Mouse (Mus musculus): ENCODE measurements around the gene Rab5a. TPM values are rescaled to one million over a fixed set of nuclear protein-coding genes. Genes with fewer than 3 reads are reported as not detected.

The Rab5a gene
- 64.7 and 70.8 TPM in 2 replicates for polyA plus RNA-seq (2015; fragmentation: Nextera tagmentation; extraction: Ambion mirVana)

- ATAC-seq (replicated peaks; ENCODE audit: insufficient number of reproducible peaks, insufficient read depth, low FRiP score, low read depth), result peak; percentile 96
- Histone ChIP-seq H3K4me3 (peak within 1 kb of the TSS; percentile 86), H3K4me1 (replicated peaks) (peaks cover 16% of the 10 kb centered on the region), H3K36me3 (peaks cover under 1% of the 10 kb centered on the region; the same call in 1 of the 2 replicates), H3K4me2 (peak within 1 kb of the TSS; percentile 76), H3K9ac (peak within 1 kb of the TSS; percentile 83), H3K9me3 (replicated peaks) (no peaks in the 10 kb centered on the region), H3K27me3 (no peaks in the 10 kb centered on the region), H3K27ac (peak within 1 kb of the TSS; percentile 96)
- WGBS, result under 1% methylated on average over 60 of the region's 82 CpGs
Observed at GRCm38 (mm10) chr17:53478858-53479603, at the start of gene Rab5a. Rab5a (plus strand) TSS chr17:53479234.

GRCm38 (mm10) chr17:53456152-53456551, 22.9 kb upstream of the Rab5a start:
- ATAC-seq (replicated peaks; ENCODE audit: insufficient number of reproducible peaks, insufficient read depth, low FRiP score, low read depth), result no peak
- Histone ChIP-seq H3K9ac (no peak overlapping the region), H3K4me2 (no peak overlapping the region), H3K27ac (no peak overlapping the region), H3K4me3 (no peak overlapping the region), H3K4me1 (replicated peaks) (no peaks in the 10 kb centered on the region), H3K9me3 (replicated peaks) (no peaks in the 10 kb centered on the region), H3K36me3 (no peaks in the 10 kb centered on the region), H3K27me3 (no peaks in the 10 kb centered on the region)
- WGBS, result 83% methylated on average over 2 of the region's 2 CpGs

GRCm38 (mm10) chr17:53456742-53457141, 22.3 kb upstream of the Rab5a start:
- Histone ChIP-seq H3K4me3 (no peak overlapping the region), H3K27me3 (no peaks in the 10 kb centered on the region), H3K27ac (no peak overlapping the region), H3K4me1 (replicated peaks) (no peaks in the 10 kb centered on the region), H3K9me3 (replicated peaks) (no peaks in the 10 kb centered on the region), H3K4me2 (no peak overlapping the region), H3K9ac (no peak overlapping the region), H3K36me3 (no peaks in the 10 kb centered on the region)
- no peak for ATAC-seq (replicated peaks; ENCODE audit: insufficient number of reproducible peaks, insufficient read depth, low FRiP score, low read depth)
- 44% methylated on average over 1 of the region's 1 CpGs for WGBS

GRCm38 (mm10) chr17:53462603-53463495, 16.2 kb upstream of the Rab5a start, which contains the start of gene Efhb:
Efhb (minus strand) TSS chr17:53463321.
- ATAC-seq (replicated peaks; ENCODE audit: insufficient number of reproducible peaks, insufficient read depth, low FRiP score, low read depth), result peak; percentile 91
- 21% methylated on average over 26 of the region's 26 CpGs for WGBS
- Histone ChIP-seq H3K4me2 (peak within 1 kb of the TSS; percentile 64), H3K36me3 (no peaks in the 10 kb centered on the region), H3K9me3 (replicated peaks) (no peaks in the 10 kb centered on the region), H3K9ac (peak within 1 kb of the TSS; percentile 16), H3K27ac (no peak within 1 kb of the TSS), H3K4me3 (peak within 1 kb of the TSS; percentile 46), H3K27me3 (no peaks in the 10 kb centered on the region), H3K4me1 (replicated peaks) (0 out of 2 replicates have a peak, but pooled peaks cover 4% of the 10 kb centered on the region)

- Histone ChIP-seq H3K4me1 (replicated peaks) (0 out of 2 replicates have a peak, but pooled peaks cover 4% of the 10 kb centered on the region), H3K9ac (0 out of 2 replicates have a peak overlapping the region, but pooled peaks have one; percentile 4), H3K27ac (no peak overlapping the region), H3K9me3 (replicated peaks) (no peaks in the 10 kb centered on the region), H3K36me3 (no peaks in the 10 kb centered on the region), H3K27me3 (no peaks in the 10 kb centered on the region), H3K4me2 (peak overlapping the region; percentile 64), H3K4me3 (peak overlapping the region; percentile 46)
- no peak for ATAC-seq (replicated peaks; ENCODE audit: insufficient number of reproducible peaks, insufficient read depth, low FRiP score, low read depth)
- WGBS, result 20% methylated on average over 7 of the region's 9 CpGs
Observed at GRCm38 (mm10) chr17:53463496-53463840, 15.6 kb upstream of the Rab5a start.

- ATAC-seq (replicated peaks; ENCODE audit: insufficient number of reproducible peaks, insufficient read depth, low FRiP score, low read depth), result no peak
- no peaks in the 10 kb centered on the region for H3K27me3 ChIP-seq
- H3K27ac ChIP-seq, result no peak overlapping the region
- H3K4me3 ChIP-seq, result no peak overlapping the region
- H3K9ac ChIP-seq, result no peak overlapping the region
- 0 out of 2 replicates have a peak, but pooled peaks cover 4% of the 10 kb centered on the region for H3K4me1 ChIP-seq (replicated peaks)
- no peak overlapping the region for H3K4me2 ChIP-seq
- WGBS, result 51% methylated on average over 4 of the region's 4 CpGs
- no peaks in the 10 kb centered on the region for H3K36me3 ChIP-seq
- H3K9me3 ChIP-seq (replicated peaks), result no peaks in the 10 kb centered on the region
Observed at GRCm38 (mm10) chr17:53465569-53465968, 13.5 kb upstream of the Rab5a start.

GRCm38 (mm10) chr17:53468697-53469096, 10.3 kb upstream of the Rab5a start:
- no peak for ATAC-seq (replicated peaks; ENCODE audit: insufficient number of reproducible peaks, insufficient read depth, low FRiP score, low read depth)
- Histone ChIP-seq H3K4me1 (replicated peaks) (no peaks in the 10 kb centered on the region), H3K9ac (no peak overlapping the region)

GRCm38 (mm10) chr17:53478066-53478857, 772 bp upstream of the Rab5a start:
- peak overlapping the region; percentile 96 for H3K27ac ChIP-seq
- H3K36me3 ChIP-seq, result no peaks in the 10 kb centered on the region
- peak overlapping the region; percentile 70 for H3K9ac ChIP-seq
- ATAC-seq (replicated peaks; ENCODE audit: insufficient number of reproducible peaks, insufficient read depth, low FRiP score, low read depth), result no peak
- H3K27me3 ChIP-seq, result no peaks in the 10 kb centered on the region
- H3K4me3 ChIP-seq, result peak overlapping the region; percentile 86
- 5% methylated on average over 15 of the region's 15 CpGs for WGBS
- peak overlapping the region; percentile 68 for H3K4me2 ChIP-seq
- peaks cover 16% of the 10 kb centered on the region for H3K4me1 ChIP-seq (replicated peaks)
- H3K9me3 ChIP-seq (replicated peaks), result no peaks in the 10 kb centered on the region

More at GRCm38 (mm10) chr17:53468697-53469096, 10.3 kb upstream of the Rab5a start:
- Histone ChIP-seq H3K27ac (no peak overlapping the region), H3K4me2 (no peak overlapping the region), H3K27me3 (no peaks in the 10 kb centered on the region), H3K36me3 (no peaks in the 10 kb centered on the region), H3K9me3 (replicated peaks) (no peaks in the 10 kb centered on the region), H3K4me3 (no peak overlapping the region)

- H3K27ac ChIP-seq, result peak overlapping the region; percentile 96
- H3K9ac ChIP-seq, result peak overlapping the region; percentile 83
- no peaks in the 10 kb centered on the region for H3K27me3 ChIP-seq
- H3K4me3 ChIP-seq, result peak overlapping the region; percentile 86
- H3K4me2 ChIP-seq, result peak overlapping the region; percentile 76
- WGBS, result under 1% methylated on average over 33 of the region's 33 CpGs
- peak; percentile 4; the same call in 1 of the 2 replicates for ATAC-seq (replicated peaks; ENCODE audit: insufficient number of reproducible peaks, insufficient read depth, low FRiP score, low read depth)
- H3K4me1 ChIP-seq (replicated peaks), result peaks cover 16% of the 10 kb centered on the region
- H3K9me3 ChIP-seq (replicated peaks), result no peaks in the 10 kb centered on the region
- peaks cover 6% of the 10 kb centered on the region; the same call in 1 of the 2 replicates for H3K36me3 ChIP-seq
Observed at GRCm38 (mm10) chr17:53479604-53480041, 589 bp downstream of the Rab5a start.

- peaks cover 16% of the 10 kb centered on the region for H3K4me1 ChIP-seq (replicated peaks)
- no peak for ATAC-seq (replicated peaks; ENCODE audit: insufficient number of reproducible peaks, insufficient read depth, low FRiP score, low read depth)
Observed at GRCm38 (mm10) chr17:53480433-53480832, 1.4 kb downstream of the Rab5a start.

More at GRCm38 (mm10) chr17:53480433-53480832, 1.4 kb downstream of the Rab5a start:
- peak overlapping the region; percentile 96; the same call in 1 of the 2 replicates for H3K27ac ChIP-seq
- 41% methylated on average over 7 of the region's 7 CpGs for WGBS
- peak overlapping the region; percentile 83 for H3K9ac ChIP-seq
- peak overlapping the region; percentile 76 for H3K4me2 ChIP-seq
- no peaks in the 10 kb centered on the region for H3K27me3 ChIP-seq
- H3K4me3 ChIP-seq, result peak overlapping the region; percentile 86
- no peaks in the 10 kb centered on the region for H3K9me3 ChIP-seq (replicated peaks)
- peaks cover 10% of the 10 kb centered on the region; the same call in 1 of the 2 replicates for H3K36me3 ChIP-seq

All from heart, embryonic 15.5 days (tissue).